Mouse (Mus musculus) frontal cortex, adult 2 months (tissue): ENCODE measurements at regions not wholly inside any gene's neighbourhood (a gene's known extent, or its start where the extent isn't known, plus 50 kb on each side); places are given as distances from the start of the nearest gene placed in this dataset.

Experiments used
- DNase-seq, 2 experiments: peaks; one replicate each; pipeline ENCODE4 v3.0.0; 2022; ENCODE audit warnings: low spot score in 1 of 2; ENCODE audit errors: extremely low spot score in 1 of 2

- DNase-seq = peak in 1 of 2 experiments; percentile 54
These were observed 310.5 kb downstream of the Matn1 start for GRCm38 (mm10) chr4:131254691-131255090.

- DNase-seq = no peak
These were observed 317.1 kb downstream of the Matn1 start for GRCm38 (mm10) chr4:131261236-131261635.

- peak in 1 of 2 experiments; percentile 67 for DNase-seq
These were observed 318.7 kb downstream of the Matn1 start for GRCm38 (mm10) chr4:131262909-131263308.

GRCm38 (mm10) chr4:131266764-131267163 lies 322.6 kb downstream of the Matn1 start:
- no peak for DNase-seq

GRCm38 (mm10) chr4:131267760-131268159 lies 323.6 kb downstream of the Matn1 start:
- no peak for DNase-seq

- peak in 1 of 2 experiments; percentile 48 for DNase-seq
These were observed 326.0 kb downstream of the Matn1 start for GRCm38 (mm10) chr4:131270192-131270591.

- DNase-seq = peak in 1 of 2 experiments; percentile 49
These were observed 327.9 kb downstream of the Matn1 start for GRCm38 (mm10) chr4:131272060-131272459.

GRCm38 (mm10) chr4:131293560-131293959 lies 349.4 kb downstream of the Matn1 start:
- no peak for DNase-seq

- DNase-seq = no peak
These were observed 354.0 kb downstream of the Matn1 start for GRCm38 (mm10) chr4:131298011-131298674.

- DNase-seq = no peak
These were observed 359.8 kb downstream of the Matn1 start for GRCm38 (mm10) chr4:131303936-131304335.

GRCm38 (mm10) chr4:131304361-131304777 lies 360.2 kb downstream of the Matn1 start:
- peak; percentile 63 to 77 for DNase-seq

GRCm38 (mm10) chr4:131314231-131314630 lies 370.0 kb downstream of the Matn1 start:
- no peak for DNase-seq

- DNase-seq = no peak
These were observed 371.9 kb downstream of the Matn1 start for GRCm38 (mm10) chr4:131316041-131316440.

- DNase-seq = no peak
These were observed 378.1 kb downstream of the Matn1 start for GRCm38 (mm10) chr4:131322323-131322722.

GRCm38 (mm10) chr4:131324486-131324885 lies 380.3 kb downstream of the Matn1 start:
- peak; percentile 20 to 42 for DNase-seq

GRCm38 (mm10) chr4:131325200-131325599 lies 381.0 kb downstream of the Matn1 start:
- peak; percentile 20 to 32 for DNase-seq

GRCm38 (mm10) chr4:131325609-131326008 lies 381.4 kb downstream of the Matn1 start:
- no peak for DNase-seq

GRCm38 (mm10) chr4:131329398-131329797 lies 385.2 kb downstream of the Matn1 start:
- DNase-seq = no peak

GRCm38 (mm10) chr4:131331646-131332045 lies 387.5 kb downstream of the Matn1 start:
- DNase-seq = peak in 1 of 2 experiments; percentile 51

GRCm38 (mm10) chr4:131336801-131337200 lies 392.6 kb downstream of the Matn1 start:
- DNase-seq = no peak

GRCm38 (mm10) chr4:131340993-131341695 lies 397.0 kb downstream of the Matn1 start:
- DNase-seq = no peak

- DNase-seq = no peak
These were observed 402.5 kb downstream of the Matn1 start for GRCm38 (mm10) chr4:131346727-131347126.
